In the genomic region with DNA sequence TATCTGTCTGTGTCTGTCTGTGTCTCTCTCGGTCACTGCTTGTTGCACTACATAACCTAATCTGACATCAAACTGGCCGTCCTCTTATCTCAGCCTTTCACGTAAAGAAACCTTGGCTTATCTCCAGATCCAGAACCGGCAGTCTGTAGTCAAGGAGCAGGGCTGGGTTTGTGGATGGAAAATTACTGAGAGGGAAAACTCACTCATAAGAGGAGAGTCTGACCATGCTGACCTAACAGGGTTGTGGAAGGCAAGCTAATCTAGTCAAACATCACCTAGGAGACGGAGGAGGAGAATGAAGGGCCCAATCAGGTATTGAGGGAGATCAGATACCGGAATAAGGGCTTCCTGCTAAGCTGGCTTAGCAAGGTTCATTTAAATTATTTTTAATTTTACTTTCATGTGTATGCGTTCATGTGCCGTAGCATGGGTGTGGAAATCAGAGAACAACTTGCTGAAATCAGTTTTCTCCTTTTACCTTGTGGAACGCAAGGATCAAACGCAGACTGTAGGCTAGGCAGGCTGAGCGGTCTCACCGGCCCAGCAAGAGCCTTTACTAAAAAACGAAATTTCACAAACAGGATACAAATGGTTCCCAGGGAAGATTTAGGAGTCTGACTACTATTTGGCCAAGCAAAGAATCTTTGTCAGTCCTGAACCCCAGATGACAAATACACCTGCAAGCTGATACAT, we compare ENCODE assay signal across 9 mouse cellular contexts. TPM values are rescaled to one million over a fixed set of nuclear protein-coding genes. Genes with fewer than 3 reads are reported as not detected.
DNase-seq lines count a peak whose midpoint lies in the region; ATAC-seq lines count a peak whose summit lies in the region.
"Had no signal": no experiment of that assay in that cellular context is flagged by ENCODE, and none has a peak within 500 bp of the region (broad histone marks: within the 10 kb centered on the region; RNA-seq: fewer than 3 reads in every experiment).

No protein-coding gene starts in this region.

- no peak for DNase-seq in heart, postnatal 14 days
- peak; percentile 65 for DNase-seq in adrenal gland, adult 8-10 months
- peak; percentile 40 for DNase-seq in kidney, adult 18-20 months
- DNase-seq in lung, postnatal 36 days = peak; percentile 79
- no peak for DNase-seq in spleen, postnatal 10 days (ENCODE audit: low spot score in 2 of 2)
- DNase-seq in frontal cortex, postnatal 10 days (ENCODE audit: low spot score in 2 of 2) = no peak
- DNase-seq in testis, postnatal 10 days (ENCODE audit: low spot score) = no peak

- WGBS in heart, embryonic 16.5 days = 45% methylated on average over 13 of the region's 13 CpGs

- no peaks in the 10 kb centered on the region for H3K27me3 ChIP-seq in heart, embryonic 16.5 days (ENCODE audit: control insufficient read depth, insufficient read depth, low read length)
- H3K27me3 ChIP-seq: Patski had no signal

- peak overlapping the region; percentile 56; the same call in 1 of the 2 replicates for H3K27ac ChIP-seq in heart, embryonic 16.5 days (ENCODE audit: low read length)

- H3K9ac ChIP-seq in heart, embryonic 16.5 days (ENCODE audit: low read length) = no peak overlapping the region; the same call in 1 of the 2 replicates

- peaks cover 17% of the 10 kb centered on the region for H3K4me1 ChIP-seq in heart, embryonic 16.5 days (ENCODE audit: control insufficient read depth, insufficient read depth, low read length)

- H3K4me3 ChIP-seq in heart, embryonic 16.5 days (ENCODE audit: low read length) = no peak overlapping the region

- peak overlapping the region; percentile 38 for H3K4me2 ChIP-seq in heart, embryonic 16.5 days (ENCODE audit: low read depth, low read length)

- H3K9me3 ChIP-seq in heart, embryonic 16.5 days (replicated peaks; ENCODE audit: control insufficient read depth, low read length) = no peaks in the 10 kb centered on the region

- intact Hi-C loops in heart, postnatal 14 days (cut with DNase I) = no loop called here

- no peaks in the 10 kb centered on the region for H3K36me3 ChIP-seq in heart, embryonic 16.5 days (ENCODE audit: control insufficient read depth, insufficient read depth)

- 0 out of 2 replicates have a peak, but pooled peaks have one; percentile 46 for ATAC-seq in heart, embryonic 16.5 days (replicated peaks; ENCODE audit: extremely low read depth, insufficient read depth, low FRiP score)
- ATAC-seq: Patski had no signal

RNA-seq across cellular contexts. Expression of gene Slc35g2, which starts 12.1 kb away (rescaled TPM):
- polyA plus RNA-seq in heart, embryonic 16.5 days (2015; fragmentation: Nextera tagmentation; extraction: Ambion mirVana) = 9.6 and 11.2 TPM in 2 replicates
- 1 to 10 TPM; 3.6 to 5.6 TPM for total RNA-seq in heart, postnatal 14 days (2021)
- 10 to 100 TPM in 2 of 4 experiments, 1 to 10 TPM in 2; 9.2 to 15.4 (median 10.6) TPM for total RNA-seq in adrenal gland, adult 8-10 months (2022)

RNA-seq across cellular contexts. Expression of gene Stag1, which starts 14.6 kb away (rescaled TPM):
- polyA plus RNA-seq in heart, embryonic 16.5 days (2015; fragmentation: Nextera tagmentation; extraction: Ambion mirVana) = 22.9 and 23.9 TPM in 2 replicates
- total RNA-seq in heart, postnatal 14 days (2021) = 10 to 100 TPM; 27.4 to 30.9 TPM
- 10 to 100 TPM; 34.0 to 46.9 (median 36.2) TPM for total RNA-seq in adrenal gland, adult 8-10 months (2022)

RNA-seq across cellular contexts. Expression of gene Nck1, which starts 37.1 kb away (rescaled TPM):
- 57.5 and 66.3 TPM in 2 replicates for polyA plus RNA-seq in heart, embryonic 16.5 days (2015; fragmentation: Nextera tagmentation; extraction: Ambion mirVana)
- total RNA-seq in heart, postnatal 14 days (2021) = 10 to 100 TPM; 49.8 to 56.2 TPM
- 10 to 100 TPM; 46.4 to 53.8 (median 49.6) TPM for total RNA-seq in adrenal gland, adult 8-10 months (2022)

Comparison
In these comparisons a context has a peak if more than half of its experiments do, and no peak if none do; other contexts are left out.
1. DNase-seq: peak in adrenal gland, adult 8-10 months (single experiment), kidney, adult 18-20 months (single experiment) and lung, postnatal 36 days (single experiment); none in heart, postnatal 14 days (0 of 2), spleen, postnatal 10 days (0 of 2), frontal cortex, postnatal 10 days (0 of 2) and testis, postnatal 10 days (single experiment).